Mouse (Mus musculus) myocyte (in vitro differentiated cells): Measurements from ENCODE around the gene 2700049A03Rik.

Experiments
- CEBPB ChIP-seq: IDR thresholded peaks from 2 replicates; pipeline ENCODE4 v1.6.1; 2011; ENCODE audit warnings: mild to moderate bottlenecking, moderate library complexity; ENCODE audit not compliant: poor library complexity, insufficient read depth, severe bottlenecking
- E2F4 ChIP-seq: IDR thresholded peaks from one replicate; pipeline ENCODE4 v1.6.1; 2011; ENCODE audit warnings: mild to moderate bottlenecking, control low read depth, moderate library complexity; ENCODE audit not compliant: insufficient read depth
- MAX ChIP-seq: IDR thresholded peaks from one replicate; pipeline ENCODE4 v1.6.1; 2011; ENCODE audit warnings: low read depth, mild to moderate bottlenecking, control low read depth
- MYOD1 ChIP-seq, 3 experiments: IDR thresholded peaks; one replicate each; pipeline ENCODE4 v1.6.1; 2011; ENCODE audit warnings: control low read depth in 2 of 3, low read depth in 2 of 3, mild to moderate bottlenecking in 2 of 3, moderate library complexity in 1 of 3; ENCODE audit not compliant: insufficient read length in 2 of 3, control insufficient read depth in 1 of 3
- POLR2A ChIP-seq: IDR thresholded peaks from one replicate; pipeline ENCODE4 v1.6.1; 2011; ENCODE audit warnings: low read depth, mild to moderate bottlenecking, control low read depth, moderate library complexity; ENCODE audit not compliant: insufficient read length
- POLR2AphosphoS2 ChIP-seq: IDR thresholded peaks from one replicate; pipeline ENCODE4 v1.6.1; 2011; ENCODE audit warnings: low read depth, control low read depth; ENCODE audit not compliant: insufficient read length
- REST ChIP-seq: IDR thresholded peaks from one replicate; pipeline ENCODE4 v1.6.1; 2011; ENCODE audit warnings: mild to moderate bottlenecking, control low read depth, moderate library complexity; ENCODE audit not compliant: insufficient read depth, insufficient read length
- SRF ChIP-seq: IDR thresholded peaks from one replicate; pipeline ENCODE4 v1.6.1; 2011; ENCODE audit warnings: low read depth; ENCODE audit not compliant: control insufficient read depth, insufficient read length
- TCF12 ChIP-seq: IDR thresholded peaks from one replicate; pipeline ENCODE4 v1.6.1; 2011; ENCODE audit warnings: mild to moderate bottlenecking, control low read depth; ENCODE audit not compliant: poor library complexity, insufficient read depth, severe bottlenecking
- USF1 ChIP-seq: IDR thresholded peaks from one replicate; pipeline ENCODE4 v1.6.1; 2011; ENCODE audit warnings: low read depth, mild to moderate bottlenecking, control low read depth, moderate library complexity

GRCm38 (mm10) chr12:71201753-71202152 lies 65.1 kb downstream of the 2700049A03Rik start:
- no peak for TF ChIP-seq POLR2A
- TF ChIP-seq MAX: no peak
- no peak for TF ChIP-seq TCF12
- TF ChIP-seq REST: no peak
- TF ChIP-seq E2F4: no peak
- TF ChIP-seq POLR2AphosphoS2: no peak
- TF ChIP-seq SRF: no peak
- no peak for TF ChIP-seq USF1
- TF ChIP-seq CEBPB: no peak
- TF ChIP-seq MYOD1 (IDR thresholded peaks at IDR 0.05; ENCODE audit: control insufficient read depth in 1 of 3, insufficient read length in 2 of 3, low read depth in 2 of 3): no peak
